Mouse (Mus musculus): ENCODE data around the gene Olfr692. TPM values are rescaled to one million over a fixed set of nuclear protein-coding genes. Genes with fewer than 3 reads are reported as not detected.
"Not testable (repeated sequence)": the region's sequence is repeated elsewhere in the genome, so short reads cannot be mapped to it uniquely, and the experiment has no call there.

Gene Olfr692
- not detected in 2 replicates for polyA plus RNA-seq (2016; fragmentation: Nextera tagmentation; extraction: Ambion mirVana)

GRCm38 (mm10) chr7:105367930-105368329 is at the start of gene Olfr692:
Olfr692 (plus strand) TSS chr7:105368230.
- Histone ChIP-seq H3K4me3 (no peak within 1 kb of the TSS), H3K9me3 (replicated peaks) (no peaks in the 10 kb centered on the region), H3K27ac (no peak within 1 kb of the TSS), H3K27me3 (ENCODE audit: low read depth, poor library complexity, severe bottlenecking) (no peaks in the 10 kb centered on the region), H3K4me1 (no peaks in the 10 kb centered on the region), H3K36me3 (0 out of 2 replicates have a peak, but pooled peaks cover 4% of the 10 kb centered on the region)
- DNase-seq (ENCODE audit: low spot score) = no peak
- 93% methylated on average over 1 of the region's 1 CpGs for WGBS

GRCm38 (mm10) chr7:105325302-105325701 is 42.7 kb upstream of the Olfr692 start:
- no peak for DNase-seq (ENCODE audit: low spot score)
- WGBS = 81% methylated on average over 2 of the region's 2 CpGs
- Histone ChIP-seq H3K4me3 (no peak overlapping the region), H3K4me1 (no peaks in the 10 kb centered on the region), H3K27ac (no peak overlapping the region), H3K36me3 (no peaks in the 10 kb centered on the region), H3K27me3 (ENCODE audit: low read depth, poor library complexity, severe bottlenecking) (no peaks in the 10 kb centered on the region), H3K9me3 (replicated peaks) (no peaks in the 10 kb centered on the region)

GRCm38 (mm10) chr7:105334004-105334403 is 34.0 kb upstream of the Olfr692 start, which contains the start of gene Olfr690:
Olfr690 (minus strand) TSS chr7:105334104.
- DNase-seq (ENCODE audit: low spot score) = no peak
- Histone ChIP-seq H3K27me3 (ENCODE audit: low read depth, poor library complexity, severe bottlenecking) (no peaks in the 10 kb centered on the region), H3K36me3 (no peaks in the 10 kb centered on the region), H3K4me3 (no peak within 1 kb of the TSS), H3K27ac (no peak within 1 kb of the TSS), H3K4me1 (no peaks in the 10 kb centered on the region), H3K9me3 (replicated peaks) (no peaks in the 10 kb centered on the region)
- WGBS = 89% methylated on average over 1 of the region's 1 CpGs

GRCm38 (mm10) chr7:105342170-105342569 is 25.9 kb upstream of the Olfr692 start, which contains the start of gene Olfr691:
Olfr691 (minus strand) TSS chr7:105342270.
- no peak for DNase-seq (ENCODE audit: low spot score)
- WGBS = 51% methylated on average over 1 of the region's 1 CpGs
- no peaks in the 10 kb centered on the region for H3K36me3 ChIP-seq
- no peaks in the 10 kb centered on the region for H3K9me3 ChIP-seq (replicated peaks)
- H3K4me1 ChIP-seq = no peaks in the 10 kb centered on the region
- no peaks in the 10 kb centered on the region for H3K27me3 ChIP-seq (ENCODE audit: low read depth, poor library complexity, severe bottlenecking)
- no peak within 1 kb of the TSS for H3K27ac ChIP-seq
- no peak within 1 kb of the TSS for H3K4me3 ChIP-seq

DNA sequence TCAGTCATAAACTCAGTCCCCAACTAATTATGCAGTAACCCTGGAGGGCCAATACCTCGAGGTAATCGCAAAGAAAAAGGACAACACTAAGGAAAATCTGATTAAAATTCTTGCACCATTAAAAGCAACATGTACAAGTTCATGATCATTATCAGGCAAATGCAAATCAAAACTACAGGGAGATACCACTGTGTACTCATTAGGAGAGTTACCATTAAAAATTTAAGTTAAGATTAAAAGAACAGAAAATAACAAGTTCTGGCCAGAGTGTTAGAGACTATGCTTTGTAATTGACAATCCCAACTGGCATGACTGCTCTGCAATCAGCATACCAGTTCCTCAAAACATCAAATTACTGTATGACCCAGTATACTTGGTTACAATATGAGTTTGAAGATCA is 25.3 kb upstream of the Olfr692 start:
- 88% methylated on average over 2 of the region's 2 CpGs for WGBS
- Histone ChIP-seq H3K27ac (no peak overlapping the region), H3K36me3 (no peaks in the 10 kb centered on the region), H3K9me3 (replicated peaks) (no peaks in the 10 kb centered on the region), H3K27me3 (ENCODE audit: low read depth, poor library complexity, severe bottlenecking) (no peaks in the 10 kb centered on the region), H3K4me3 (no peak overlapping the region), H3K4me1 (no peaks in the 10 kb centered on the region)
- DNase-seq (ENCODE audit: low spot score) = no peak

- not testable (repeated sequence) for H3K4me1 ChIP-seq; H3K36me3 ChIP-seq; H3K27me3 ChIP-seq (ENCODE audit: low read depth, poor library complexity, severe bottlenecking); H3K4me3 ChIP-seq; H3K9me3 ChIP-seq (replicated peaks); DNase-seq (ENCODE audit: low spot score); H3K27ac ChIP-seq
- no CpG with 5 or more reads among the region's 5 CpGs for WGBS
Observed at GRCm38 (mm10) chr7:105356064-105356463, 12.0 kb upstream of the Olfr692 start.

GRCm38 (mm10) chr7:105356487-105356886 is 11.5 kb upstream of the Olfr692 start:
- not testable (repeated sequence) for H3K27ac ChIP-seq; H3K9me3 ChIP-seq (replicated peaks); H3K4me1 ChIP-seq; H3K36me3 ChIP-seq; H3K27me3 ChIP-seq (ENCODE audit: low read depth, poor library complexity, severe bottlenecking); H3K4me3 ChIP-seq; DNase-seq (ENCODE audit: low spot score)
- WGBS = 91% methylated on average over 1 of the region's 2 CpGs

- Histone ChIP-seq H3K27me3 (ENCODE audit: low read depth, poor library complexity, severe bottlenecking) (no peaks in the 10 kb centered on the region), H3K9me3 (replicated peaks) (no peaks in the 10 kb centered on the region), H3K4me1 (no peaks in the 10 kb centered on the region), H3K36me3 (no peaks in the 10 kb centered on the region), H3K4me3 (no peak overlapping the region), H3K27ac (no peak overlapping the region)
- 85% methylated on average over 2 of the region's 2 CpGs for WGBS
- DNase-seq (ENCODE audit: low spot score) = no peak
Observed at GRCm38 (mm10) chr7:105361713-105362112, 6.3 kb upstream of the Olfr692 start.

DNA sequence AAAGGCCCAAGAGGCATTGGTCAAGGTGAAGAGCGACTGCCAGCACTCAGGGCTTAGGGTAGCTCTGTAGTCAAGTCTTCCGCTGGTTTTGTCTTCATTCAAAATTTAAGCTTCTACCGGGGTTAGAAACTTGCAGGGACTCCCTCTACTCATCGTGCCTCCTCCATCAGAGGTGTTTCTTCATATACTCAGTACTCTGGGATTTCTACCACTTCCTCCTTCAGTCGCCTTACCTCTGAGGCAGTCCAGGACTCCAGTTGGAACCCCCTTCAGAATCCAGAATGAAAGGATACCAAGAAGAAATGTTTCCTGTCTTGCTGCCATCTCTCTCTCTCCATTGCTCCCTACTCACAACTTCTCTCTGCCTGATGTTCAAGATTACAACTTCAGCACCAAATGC is 762 bp upstream of the Olfr692 start:
- H3K4me3 ChIP-seq = no peak overlapping the region
- no peak for DNase-seq (ENCODE audit: low spot score)
- WGBS = 91% methylated on average over 5 of the region's 5 CpGs
- no peaks in the 10 kb centered on the region for H3K9me3 ChIP-seq (replicated peaks)
- H3K27ac ChIP-seq = no peak overlapping the region
- H3K27me3 ChIP-seq (ENCODE audit: low read depth, poor library complexity, severe bottlenecking) = no peaks in the 10 kb centered on the region
- no peaks in the 10 kb centered on the region for H3K4me1 ChIP-seq
- H3K36me3 ChIP-seq = 0 out of 2 replicates have a peak, but pooled peaks cover 4% of the 10 kb centered on the region

GRCm38 (mm10) chr7:105368521-105368920 is 491 bp downstream of the Olfr692 start:
- H3K4me3 ChIP-seq = no peak overlapping the region
- no peak overlapping the region for H3K27ac ChIP-seq
- no peaks in the 10 kb centered on the region for H3K4me1 ChIP-seq
- no peaks in the 10 kb centered on the region for H3K27me3 ChIP-seq (ENCODE audit: low read depth, poor library complexity, severe bottlenecking)
- DNase-seq (ENCODE audit: low spot score) = no peak
- H3K36me3 ChIP-seq = peaks cover 10% of the 10 kb centered on the region; the same call in 1 of the 2 replicates
- no peaks in the 10 kb centered on the region for H3K9me3 ChIP-seq (replicated peaks)
- WGBS = 92% methylated on average over 4 of the region's 4 CpGs

DNA sequence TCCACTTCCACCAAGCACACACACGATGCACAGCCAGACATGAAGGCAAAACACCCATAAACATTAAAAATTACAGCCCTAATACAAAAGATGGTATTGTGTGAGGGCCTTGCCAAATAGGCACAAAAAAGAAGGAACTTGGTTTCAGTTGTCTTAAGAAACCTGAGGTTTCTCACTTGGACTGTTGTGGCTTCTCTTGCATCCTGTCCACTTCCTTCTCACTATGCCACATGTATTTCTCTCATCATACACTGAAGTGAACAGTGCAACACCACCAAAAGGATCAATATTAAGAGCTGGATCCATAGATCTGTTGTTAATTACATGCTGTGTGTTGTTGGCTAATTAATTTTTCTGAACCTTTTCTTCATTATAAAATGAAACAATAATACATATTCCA is 4.9 kb downstream of the Olfr692 start:
- Histone ChIP-seq H3K9me3 (replicated peaks) (no peaks in the 10 kb centered on the region), H3K4me1 (no peaks in the 10 kb centered on the region), H3K4me3 (no peak overlapping the region), H3K27me3 (ENCODE audit: low read depth, poor library complexity, severe bottlenecking) (no peaks in the 10 kb centered on the region), H3K27ac (no peak overlapping the region), H3K36me3 (peaks cover 40% of the 10 kb centered on the region)
- no peak for DNase-seq (ENCODE audit: low spot score)
- WGBS = 90% methylated on average over 1 of the region's 1 CpGs

DNA sequence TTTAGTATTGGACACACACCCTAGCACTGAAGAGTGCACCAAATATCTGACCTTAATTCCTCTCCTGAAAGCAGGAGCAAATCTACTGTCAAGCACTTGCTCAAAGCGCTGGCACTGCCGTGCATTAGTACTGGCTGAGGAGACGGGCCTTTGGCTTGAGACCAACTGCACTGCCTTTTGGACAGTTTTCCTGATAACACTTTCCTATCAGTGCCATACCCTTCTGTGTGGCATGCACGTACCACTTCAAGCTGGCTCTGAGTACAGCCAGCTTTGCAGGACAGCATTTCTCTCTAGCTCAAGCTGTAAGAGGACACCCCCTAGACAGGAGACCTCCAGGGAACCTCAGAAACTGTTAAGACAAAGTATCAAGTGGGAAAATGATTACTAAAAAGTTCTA is 5.5 kb downstream of the Olfr692 start:
- 95% methylated on average over 4 of the region's 4 CpGs for WGBS
- Histone ChIP-seq H3K27me3 (ENCODE audit: low read depth, poor library complexity, severe bottlenecking) (no peaks in the 10 kb centered on the region), H3K4me1 (no peaks in the 10 kb centered on the region), H3K36me3 (peaks cover 46% of the 10 kb centered on the region), H3K4me3 (no peak overlapping the region), H3K9me3 (replicated peaks) (no peaks in the 10 kb centered on the region), H3K27ac (no peak overlapping the region)
- no peak for DNase-seq (ENCODE audit: low spot score)

DNA sequence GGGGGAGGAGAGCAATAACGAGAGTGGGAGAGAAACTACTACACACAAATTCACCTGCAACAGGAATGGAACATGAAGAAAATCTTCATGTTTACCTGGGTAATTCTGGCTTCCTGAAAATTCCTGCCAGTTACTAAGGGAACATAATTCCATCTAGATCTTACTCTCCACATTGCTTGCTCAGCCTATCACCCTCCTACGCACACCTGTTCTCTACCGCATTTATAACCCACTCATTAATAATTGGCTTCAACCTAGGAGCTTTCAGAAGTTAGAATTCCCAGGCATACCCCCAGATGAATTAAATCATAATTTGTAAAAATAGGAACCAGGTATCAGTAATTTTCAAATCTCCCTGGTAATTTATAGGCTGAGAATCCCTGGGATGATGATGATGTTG is 5.9 kb downstream of the Olfr692 start:
- Histone ChIP-seq H3K9me3 (replicated peaks) (no peaks in the 10 kb centered on the region), H3K27me3 (ENCODE audit: low read depth, poor library complexity, severe bottlenecking) (no peaks in the 10 kb centered on the region), H3K36me3 (peaks cover 50% of the 10 kb centered on the region), H3K4me3 (no peak overlapping the region), H3K27ac (no peak overlapping the region), H3K4me1 (no peaks in the 10 kb centered on the region)
- no peak for DNase-seq (ENCODE audit: low spot score)
- WGBS = 92% methylated on average over 3 of the region's 3 CpGs

GRCm38 (mm10) chr7:105374866-105375265 is 6.8 kb downstream of the Olfr692 start, which contains the start of gene Gm5901:
Gm5901 (plus strand) TSS chr7:105375038.
- H3K4me1 ChIP-seq = no peaks in the 10 kb centered on the region
- no peak for DNase-seq (ENCODE audit: low spot score)
- no peaks in the 10 kb centered on the region for H3K27me3 ChIP-seq (ENCODE audit: low read depth, poor library complexity, severe bottlenecking)
- H3K27ac ChIP-seq = no peak within 1 kb of the TSS
- no peaks in the 10 kb centered on the region for H3K9me3 ChIP-seq (replicated peaks)
- WGBS = 93% methylated on average over 1 of the region's 1 CpGs
- peaks cover 59% of the 10 kb centered on the region for H3K36me3 ChIP-seq
- no peak within 1 kb of the TSS for H3K4me3 ChIP-seq
